Mouse (Mus musculus): ENCODE measurements around the gene Spop.

DNA sequence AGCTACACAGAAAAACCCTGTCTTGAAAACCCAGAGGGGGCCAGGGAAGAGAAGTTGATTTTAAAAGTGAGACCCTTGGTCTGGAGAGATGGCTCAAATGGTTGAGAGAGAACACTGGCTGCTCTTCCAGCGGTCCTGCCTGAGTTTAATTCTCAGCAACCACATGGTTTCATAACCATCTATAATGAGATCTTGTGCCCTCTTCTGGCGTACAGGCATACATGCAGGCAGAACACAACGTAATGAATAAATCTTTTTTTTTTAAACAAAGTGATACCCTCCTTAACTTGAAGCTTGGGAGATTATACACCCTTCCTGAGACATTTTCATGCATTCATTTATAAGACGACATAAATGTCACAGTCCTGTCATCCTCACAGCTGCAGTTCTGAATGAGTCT, 65.6 kb downstream of the Spop start:
- TF ChIP-seq CTCF (IDR thresholded peaks at IDR 0.05; ENCODE audit: control insufficient read depth, insufficient read depth, insufficient replicate concordance, low read depth, low read length) (no peak), POLR2A (IDR thresholded peaks at IDR 0.05; ENCODE audit: control insufficient read depth, low read depth, low read length) (no peak)
